Mouse (Mus musculus) limb, embryonic 14.5 days (tissue): ENCODE measurements around the gene Glp2r. TPM values are rescaled to one million over a fixed set of nuclear protein-coding genes. Genes with fewer than 3 reads are reported as not detected.

Experiments used
- ATAC-seq: fragments of 200-750 bp; cut with Nextera tagmentation; 2 replicates; pipeline ENCODE4 v1.8.0; 2017; ENCODE audit warnings: low read depth, moderate number of reproducible peaks, moderate TSS enrichment; ENCODE audit not compliant: low FRiP score
- DNase-seq: peaks from one replicate; pipeline ENCODE4 v3.0.0-alpha.2; 2015; ENCODE audit warnings: low spot score
- H3K27ac ChIP-seq: fragments of 300-500 bp; sonication (generic); replicated peaks from 2 replicates; pipeline ENCODE4 v1.5.1; 2014; ENCODE audit warnings: low read depth, mild to moderate bottlenecking, low read length, moderate library complexity, mixed read lengths
- H3K27me3 ChIP-seq: fragments of 300-500 bp; sonication (generic); 2 replicates; pipeline ENCODE4 v1.6.1; 2014; ENCODE audit warnings: low read length, mixed read lengths; ENCODE audit not compliant: control insufficient read depth, insufficient read depth
- H3K36me3 ChIP-seq: fragments of 300-500 bp; sonication (generic); 2 replicates; pipeline ENCODE4 v1.6.1; 2014; ENCODE audit warnings: mild to moderate bottlenecking, low read length, moderate library complexity, mixed read lengths; ENCODE audit not compliant: control insufficient read depth, insufficient read depth
- H3K4me1 ChIP-seq: fragments of 300-500 bp; sonication (generic); 2 replicates; pipeline ENCODE4 v1.6.1; 2014; ENCODE audit warnings: antibody characterized with exemption, low read length, mixed read lengths; ENCODE audit not compliant: control insufficient read depth, insufficient read depth
- H3K4me2 ChIP-seq: fragments of 300-500 bp; sonication (generic); replicated peaks from 2 replicates; pipeline ENCODE4 v1.6.1; 2014; ENCODE audit warnings: low read depth, mild to moderate bottlenecking, low read length, moderate library complexity; ENCODE audit not compliant: severe bottlenecking
- H3K4me3 ChIP-seq: fragments of 300-500 bp; sonication (generic); replicated peaks from 2 replicates; pipeline ENCODE4 v1.5.1; 2014; ENCODE audit warnings: low read length
- H3K9ac ChIP-seq: fragments of 300-500 bp; sonication (generic); 2 replicates; pipeline ENCODE4 v1.6.1; 2014; ENCODE audit warnings: mild to moderate bottlenecking, low read depth, low read length, moderate library complexity; ENCODE audit not compliant: severe bottlenecking
- H3K9me3 ChIP-seq: fragments of 300-500 bp; sonication (generic); 2 replicates; pipeline ENCODE4 v1.6.1; 2016; ENCODE audit warnings: low read length; ENCODE audit not compliant: control insufficient read depth
- POLR2A ChIP-seq: fragments of 200-500 bp; IDR thresholded peaks from 2 replicates; pipeline ENCODE4 v1.8.0; 2012; ENCODE audit warnings: inconsistent platforms, mild to moderate bottlenecking, moderate library complexity, borderline replicate concordance; ENCODE audit not compliant: insufficient read depth, insufficient read length; ENCODE audit errors: extremely low read depth
- WGBS: fragments of 180-500 bp; shearing (Covaris S2); extraction: QIAGEN DNeasy Blood & Tissue Kit; methylation state at CpG from one replicate; pipeline ENCODE4 v1.1.7; 2014; 5-methylcytosine and 5-hydroxymethylcytosine counted together
- polyA plus RNA-seq, 2 experiments: library from polyadenylated mRNA; depleted of rRNA in 1 of 2; stranded (reverse) in 1 of 2; unstranded in 1 of 2; fragments of >200 nt; fragmentation: Nextera tagmentation in 1 of 2; extraction: Ambion mirVana in 1 of 2; gene quantifications; 2 replicates each; pipeline versions ENCODE4 v1.2.1 to v1.2.3; 2012 to 2014

Gene Glp2r
- polyA plus RNA-seq, 2 experiments: 0.03 TPM; not detected in 1

DNA sequence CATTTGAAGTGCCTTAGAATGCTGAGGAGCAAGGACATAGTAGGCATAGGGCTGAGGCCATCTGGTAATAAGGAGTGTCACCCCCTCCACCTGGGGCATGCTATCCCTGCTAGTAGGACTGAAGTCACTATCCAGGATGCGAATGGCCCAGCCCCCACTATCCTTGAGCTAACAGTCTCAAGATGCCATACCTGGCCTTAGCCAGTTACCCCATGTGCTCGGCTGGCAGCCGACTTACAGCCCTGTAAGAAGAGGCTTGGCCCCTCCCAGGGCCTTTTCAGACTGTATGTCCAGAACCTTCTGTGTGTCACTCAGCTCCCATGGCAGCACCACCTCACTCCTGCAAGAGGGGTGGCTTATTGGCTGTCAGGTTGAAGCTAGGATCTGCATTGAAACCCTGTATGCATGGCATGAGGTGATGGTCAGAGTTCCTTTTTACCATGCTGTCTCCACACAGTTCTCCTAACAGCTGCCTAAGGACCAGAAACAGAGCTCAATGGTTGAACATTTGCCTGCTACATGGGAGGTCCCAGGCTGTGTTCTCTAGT is 102.4 kb downstream of the Glp2r start:
- H3K4me3 ChIP-seq: no peak overlapping the region
- no peak overlapping the region for H3K27ac ChIP-seq
- no peak for DNase-seq
- 0 out of 2 replicates have a peak, but pooled peaks cover 2% of the 10 kb centered on the region for H3K4me1 ChIP-seq
- no peak overlapping the region for H3K4me2 ChIP-seq
- no peak overlapping the region for H3K9ac ChIP-seq
- no peak for ATAC-seq
- WGBS: 88% methylated on average over 3 of the region's 3 CpGs
- TF ChIP-seq POLR2A: no peak
- no peaks in the 10 kb centered on the region for H3K27me3 ChIP-seq
- no peaks in the 10 kb centered on the region for H3K36me3 ChIP-seq
- no peaks in the 10 kb centered on the region for H3K9me3 ChIP-seq

DNA sequence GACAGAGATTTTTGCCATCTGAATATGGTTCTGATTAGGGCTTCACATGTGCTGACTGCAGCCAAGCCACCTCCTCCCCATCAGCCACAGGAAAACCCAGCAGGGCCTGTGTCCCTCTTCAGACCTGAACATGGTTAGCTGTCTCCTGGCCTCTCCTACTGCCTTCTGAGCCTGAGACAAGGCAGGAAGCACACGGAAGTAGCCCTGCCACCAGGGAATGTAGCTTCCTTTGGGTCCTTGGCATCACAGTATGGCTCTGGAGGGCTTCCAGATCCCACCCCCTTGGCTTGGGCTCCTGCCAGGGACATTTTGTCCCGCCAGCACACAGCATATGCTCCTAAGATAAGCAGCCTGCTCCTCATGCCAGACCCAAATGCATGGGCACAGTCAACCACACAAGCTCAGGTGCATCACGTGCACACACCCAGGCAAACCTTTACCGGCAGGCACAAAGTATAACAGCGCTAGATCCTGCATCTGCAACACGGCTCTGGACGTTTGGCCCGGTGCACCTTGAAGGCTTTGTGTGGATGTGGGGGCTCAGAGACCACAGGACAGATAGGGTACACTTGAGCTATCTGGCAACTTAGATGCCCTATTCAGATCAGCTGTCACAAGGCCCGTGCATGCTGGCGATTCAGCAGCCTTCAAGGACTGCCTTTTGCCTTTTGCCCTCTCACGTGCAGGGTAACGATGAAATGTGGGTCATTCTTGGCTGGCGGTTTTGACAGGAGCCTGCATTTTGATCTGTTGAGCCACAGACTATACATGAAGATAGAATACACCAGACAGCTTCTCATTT is 103.2 kb downstream of the Glp2r start:
- Histone ChIP-seq H3K9ac (no peak overlapping the region), H3K36me3 (no peaks in the 10 kb centered on the region), H3K4me1 (0 out of 2 replicates have a peak, but pooled peaks cover 2% of the 10 kb centered on the region), H3K9me3 (no peaks in the 10 kb centered on the region), H3K27me3 (no peaks in the 10 kb centered on the region), H3K4me2 (no peak overlapping the region), H3K27ac (no peak overlapping the region), H3K4me3 (no peak overlapping the region)
- ATAC-seq (no peak), DNase-seq (no peak)
- 81% methylated on average over 13 of the region's 13 CpGs for WGBS
- no peak for TF ChIP-seq POLR2A

DNA sequence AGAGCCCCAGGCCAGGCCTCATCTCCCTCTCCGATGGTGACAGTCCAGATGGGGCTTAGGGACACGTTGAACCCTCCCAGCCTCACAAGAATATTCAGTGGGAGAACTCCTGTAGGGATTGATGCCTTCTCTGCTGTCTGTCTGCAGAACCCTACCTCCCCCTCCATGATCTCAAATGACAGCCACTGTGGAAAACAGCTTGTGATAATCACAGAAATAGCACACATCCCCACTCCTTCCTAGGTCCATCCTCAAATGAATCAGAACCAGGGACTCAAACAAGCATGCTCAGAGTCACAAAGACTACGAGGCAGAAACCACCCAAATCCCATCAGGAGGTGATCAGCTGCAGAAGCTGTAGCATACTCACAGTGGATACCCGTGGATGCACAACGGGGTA is 104.8 kb downstream of the Glp2r start:
- Histone ChIP-seq H3K27ac (no peak overlapping the region), H3K4me3 (no peak overlapping the region), H3K27me3 (no peaks in the 10 kb centered on the region), H3K9ac (no peak overlapping the region), H3K4me2 (no peak overlapping the region), H3K9me3 (no peaks in the 10 kb centered on the region), H3K4me1 (0 out of 2 replicates have a peak, but pooled peaks cover 2% of the 10 kb centered on the region), H3K36me3 (no peaks in the 10 kb centered on the region; the same call in 1 of the 2 replicates)
- TF ChIP-seq POLR2A: no peak
- DNase-seq (no peak), ATAC-seq (no peak)
- 74% methylated on average over 5 of the region's 5 CpGs for WGBS

DNA sequence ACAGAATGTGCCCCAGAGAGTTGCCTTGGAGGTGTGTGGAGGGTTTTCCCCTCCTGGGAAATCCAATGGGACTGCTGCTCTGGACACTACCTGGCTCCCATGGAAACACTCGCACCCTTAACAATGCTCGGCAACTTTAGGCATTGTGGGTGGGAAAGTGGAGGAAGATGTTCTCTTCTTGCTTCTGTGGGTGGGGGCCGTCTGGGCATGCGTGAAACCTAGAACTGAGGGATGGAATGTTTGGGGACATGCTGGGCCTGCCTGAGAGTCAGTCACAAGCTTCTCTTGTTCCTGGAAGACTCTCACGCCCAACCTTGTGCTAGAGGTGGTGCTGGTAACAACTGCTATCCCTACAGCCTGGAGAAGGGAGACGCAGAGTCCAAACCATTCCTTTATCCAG is 106.0 kb downstream of the Glp2r start:
- no peak for TF ChIP-seq POLR2A
- H3K27me3 ChIP-seq: no peaks in the 10 kb centered on the region
- 82% methylated on average over 6 of the region's 6 CpGs for WGBS
- H3K27ac ChIP-seq: no peak overlapping the region
- H3K4me1 ChIP-seq: 0 out of 2 replicates have a peak, but pooled peaks cover 2% of the 10 kb centered on the region
- H3K9me3 ChIP-seq: no peaks in the 10 kb centered on the region
- no peak overlapping the region for H3K4me3 ChIP-seq
- no peak for DNase-seq
- H3K4me2 ChIP-seq: no peak overlapping the region
- no peak overlapping the region for H3K9ac ChIP-seq
- no peak for ATAC-seq
- no peaks in the 10 kb centered on the region; the same call in 1 of the 2 replicates for H3K36me3 ChIP-seq

DNA sequence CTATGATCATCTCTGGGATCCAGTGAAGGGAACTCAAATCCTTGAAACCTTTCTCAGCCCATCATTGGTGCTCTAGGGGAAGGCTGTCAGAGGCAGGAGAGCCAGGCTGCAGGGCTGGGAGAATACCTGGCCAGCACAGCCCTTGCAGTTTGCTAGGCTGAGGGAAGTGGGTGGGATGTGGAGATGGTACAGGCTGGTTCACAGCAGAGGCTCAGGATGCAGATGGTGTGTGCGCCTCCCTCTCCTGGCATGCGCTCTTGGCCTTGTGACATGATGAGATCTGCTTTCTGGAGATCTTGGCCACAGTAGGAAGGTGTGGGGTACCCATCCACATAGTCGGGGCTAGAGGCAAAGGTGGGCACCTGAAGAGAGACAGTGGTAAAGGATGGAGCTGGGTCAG is 106.7 kb downstream of the Glp2r start:
- no peak overlapping the region for H3K27ac ChIP-seq
- no peaks in the 10 kb centered on the region for H3K27me3 ChIP-seq
- H3K4me1 ChIP-seq: 0 out of 2 replicates have a peak, but pooled peaks cover 2% of the 10 kb centered on the region
- WGBS: 93% methylated on average over 3 of the region's 3 CpGs
- no peak for ATAC-seq
- no peak overlapping the region for H3K4me2 ChIP-seq
- no peak for TF ChIP-seq POLR2A
- no peaks in the 10 kb centered on the region; the same call in 1 of the 2 replicates for H3K36me3 ChIP-seq
- no peaks in the 10 kb centered on the region for H3K9me3 ChIP-seq
- no peak for DNase-seq
- H3K4me3 ChIP-seq: no peak overlapping the region
- H3K9ac ChIP-seq: no peak overlapping the region
